Mouse (Mus musculus) neural tube, embryonic 15.5 days (tissue): ENCODE measurements at regions not wholly inside any gene's neighbourhood (a gene's known extent, or its start where the extent isn't known, plus 50 kb on each side); places are given as distances from the start of the nearest gene placed in this dataset.
A peak's percentile ranks its signal among the peaks of the same experiment; 100 is the strongest.

Source experiments
- ATAC-seq: fragments of 200-750 bp; cut with Nextera tagmentation; 2 replicates; pipeline ENCODE4 v1.8.0; 2017; ENCODE audit warnings: mild to moderate bottlenecking, moderate TSS enrichment, moderate library complexity; ENCODE audit not compliant: low FRiP score
- H3K27ac ChIP-seq: fragments of 300-500 bp; sonication (generic); replicated peaks from 2 replicates; pipeline ENCODE4 v1.5.1; 2015; ENCODE audit warnings: mild to moderate bottlenecking, inconsistent platforms
- H3K27me3 ChIP-seq: fragments of 300-500 bp; sonication (generic); replicated peaks from 2 replicates; pipeline ENCODE4 v1.6.1; 2015; ENCODE audit warnings: inconsistent platforms
- H3K36me3 ChIP-seq: fragments of 300-500 bp; sonication (generic); 2 replicates; pipeline ENCODE4 v1.6.1; 2015; ENCODE audit warnings: inconsistent platforms
- H3K4me1 ChIP-seq: fragments of 300-500 bp; sonication (generic); 2 replicates; pipeline ENCODE4 v1.6.1; 2015; ENCODE audit warnings: inconsistent platforms
- H3K4me2 ChIP-seq: fragments of 300-500 bp; sonication (generic); 2 replicates; pipeline ENCODE4 v1.6.1; 2015; ENCODE audit warnings: inconsistent platforms, mild to moderate bottlenecking, moderate library complexity
- H3K4me3 ChIP-seq: fragments of 300-500 bp; sonication (generic); replicated peaks from 2 replicates; pipeline ENCODE4 v1.5.1; 2015; ENCODE audit warnings: mild to moderate bottlenecking, inconsistent platforms
- H3K9ac ChIP-seq: fragments of 300-500 bp; sonication (generic); replicated peaks from 2 replicates; pipeline ENCODE4 v1.6.1; 2015; ENCODE audit warnings: mild to moderate bottlenecking, inconsistent platforms
- H3K9me3 ChIP-seq: fragments of 300-500 bp; sonication (generic); replicated peaks from 2 replicates; pipeline ENCODE4 v1.6.1; 2016; ENCODE audit warnings: inconsistent platforms
- WGBS: fragments of 180-500 bp; shearing (Covaris S2); methylation state at CpG from one replicate; pipeline ENCODE4 v1.1.7; 2015; ENCODE audit warnings: mixed read lengths; 5-methylcytosine and 5-hydroxymethylcytosine counted together

GRCm38 (mm10) chr4:91094382-91094781, 306.2 kb downstream of the Elavl2 start:
- 87% methylated on average over 7 of the region's 7 CpGs for WGBS
- Histone ChIP-seq H3K4me2 (no peak overlapping the region), H3K27ac (no peak overlapping the region), H3K9ac (no peak overlapping the region), H3K4me3 (no peak overlapping the region), H3K27me3 (no peaks in the 10 kb centered on the region), H3K9me3 (no peaks in the 10 kb centered on the region), H3K4me1 (no peaks in the 10 kb centered on the region), H3K36me3 (no peaks in the 10 kb centered on the region)
- no peak for ATAC-seq

- no peak overlapping the region for H3K9ac ChIP-seq
- no peak for ATAC-seq
- no peak overlapping the region for H3K27ac ChIP-seq
- H3K9me3 ChIP-seq: no peaks in the 10 kb centered on the region
- H3K27me3 ChIP-seq: no peaks in the 10 kb centered on the region
- no peak overlapping the region for H3K4me2 ChIP-seq
- H3K36me3 ChIP-seq: no peaks in the 10 kb centered on the region
- no peak overlapping the region for H3K4me3 ChIP-seq
- H3K4me1 ChIP-seq: no peaks in the 10 kb centered on the region
- 86% methylated on average over 4 of the region's 4 CpGs for WGBS
Measured at GRCm38 (mm10) chr4:91093885-91094284, 306.7 kb downstream of the Elavl2 start.

- H3K4me2 ChIP-seq: no peak overlapping the region
- no peak overlapping the region for H3K4me3 ChIP-seq
- no peaks in the 10 kb centered on the region for H3K27me3 ChIP-seq
- no peaks in the 10 kb centered on the region for H3K9me3 ChIP-seq
- H3K4me1 ChIP-seq: no peaks in the 10 kb centered on the region
- no peak overlapping the region for H3K27ac ChIP-seq
- H3K36me3 ChIP-seq: no peaks in the 10 kb centered on the region
- peak; percentile 58; the same call in 1 of the 2 replicates for ATAC-seq
- H3K9ac ChIP-seq: no peak overlapping the region
- WGBS: 42% methylated on average over 8 of the region's 8 CpGs
Measured at GRCm38 (mm10) chr4:91092323-91092722, 308.3 kb downstream of the Elavl2 start.

GRCm38 (mm10) chr4:91091910-91092309, 308.7 kb downstream of the Elavl2 start:
- no peak overlapping the region for H3K9ac ChIP-seq
- no peak overlapping the region for H3K4me3 ChIP-seq
- ATAC-seq: no peak
- no peak overlapping the region for H3K4me2 ChIP-seq
- no peak overlapping the region for H3K27ac ChIP-seq
- H3K9me3 ChIP-seq: no peaks in the 10 kb centered on the region
- H3K27me3 ChIP-seq: no peaks in the 10 kb centered on the region
- no peaks in the 10 kb centered on the region for H3K4me1 ChIP-seq
- WGBS: 83% methylated on average over 3 of the region's 3 CpGs
- H3K36me3 ChIP-seq: no peaks in the 10 kb centered on the region

GRCm38 (mm10) chr4:91083950-91084349, 316.6 kb downstream of the Elavl2 start:
- no peaks in the 10 kb centered on the region for H3K4me1 ChIP-seq
- 56% methylated on average over 3 of the region's 3 CpGs for WGBS
- H3K9me3 ChIP-seq: no peaks in the 10 kb centered on the region
- H3K36me3 ChIP-seq: no peaks in the 10 kb centered on the region
- H3K27me3 ChIP-seq: no peaks in the 10 kb centered on the region
- H3K4me2 ChIP-seq: no peak overlapping the region
- H3K27ac ChIP-seq: no peak overlapping the region
- no peak overlapping the region for H3K4me3 ChIP-seq
- no peak overlapping the region for H3K9ac ChIP-seq
- ATAC-seq: no peak

- Histone ChIP-seq H3K4me1 (no peaks in the 10 kb centered on the region), H3K4me3 (no peak overlapping the region), H3K27me3 (no peaks in the 10 kb centered on the region), H3K9me3 (no peaks in the 10 kb centered on the region), H3K4me2 (no peak overlapping the region), H3K9ac (no peak overlapping the region), H3K27ac (no peak overlapping the region), H3K36me3 (no peaks in the 10 kb centered on the region)
- no peak for ATAC-seq
- 91% methylated on average over 4 of the region's 4 CpGs for WGBS
Measured at GRCm38 (mm10) chr4:91081447-91081846, 319.1 kb downstream of the Elavl2 start.

GRCm38 (mm10) chr4:91080620-91081441, 319.8 kb downstream of the Elavl2 start:
- no peak overlapping the region for H3K4me3 ChIP-seq
- H3K9me3 ChIP-seq: no peaks in the 10 kb centered on the region
- no peak overlapping the region for H3K4me2 ChIP-seq
- 29% methylated on average over 10 of the region's 10 CpGs for WGBS
- H3K36me3 ChIP-seq: no peaks in the 10 kb centered on the region
- no peaks in the 10 kb centered on the region for H3K4me1 ChIP-seq
- H3K27ac ChIP-seq: no peak overlapping the region
- H3K27me3 ChIP-seq: no peaks in the 10 kb centered on the region
- ATAC-seq: peak; percentile 47; the same call in 1 of the 2 replicates
- no peak overlapping the region for H3K9ac ChIP-seq

- Histone ChIP-seq H3K4me1 (no peaks in the 10 kb centered on the region), H3K9ac (no peak overlapping the region), H3K4me2 (no peak overlapping the region), H3K27ac (no peak overlapping the region), H3K4me3 (no peak overlapping the region), H3K36me3 (no peaks in the 10 kb centered on the region), H3K27me3 (no peaks in the 10 kb centered on the region), H3K9me3 (no peaks in the 10 kb centered on the region)
- ATAC-seq: no peak
- WGBS: 91% methylated on average over 2 of the region's 2 CpGs
Measured at GRCm38 (mm10) chr4:91071263-91071662, 329.3 kb downstream of the Elavl2 start.

GRCm38 (mm10) chr4:91060933-91061332, 339.7 kb downstream of the Elavl2 start:
- ATAC-seq: no peak
- Histone ChIP-seq H3K36me3 (no peaks in the 10 kb centered on the region), H3K4me1 (no peaks in the 10 kb centered on the region), H3K27me3 (no peaks in the 10 kb centered on the region), H3K9me3 (no peaks in the 10 kb centered on the region), H3K4me3 (no peak overlapping the region), H3K4me2 (no peak overlapping the region), H3K27ac (no peak overlapping the region), H3K9ac (no peak overlapping the region)
- WGBS: 80% methylated on average over 2 of the region's 2 CpGs

GRCm38 (mm10) chr4:91051913-91052312, 348.7 kb downstream of the Elavl2 start:
- 84% methylated on average over 2 of the region's 2 CpGs for WGBS
- H3K9me3 ChIP-seq: no peaks in the 10 kb centered on the region
- H3K27me3 ChIP-seq: no peaks in the 10 kb centered on the region
- no peak overlapping the region for H3K4me3 ChIP-seq
- H3K4me2 ChIP-seq: no peak overlapping the region
- no peak for ATAC-seq
- no peaks in the 10 kb centered on the region for H3K4me1 ChIP-seq
- H3K27ac ChIP-seq: no peak overlapping the region
- H3K9ac ChIP-seq: no peak overlapping the region
- no peaks in the 10 kb centered on the region for H3K36me3 ChIP-seq

GRCm38 (mm10) chr4:91029462-91029861, 371.1 kb downstream of the Elavl2 start:
- no peak for ATAC-seq
- H3K27ac ChIP-seq: no peak overlapping the region
- H3K4me1 ChIP-seq: no peaks in the 10 kb centered on the region
- no peaks in the 10 kb centered on the region for H3K36me3 ChIP-seq
- H3K9me3 ChIP-seq: no peaks in the 10 kb centered on the region
- H3K4me2 ChIP-seq: no peak overlapping the region
- no peak overlapping the region for H3K9ac ChIP-seq
- no peaks in the 10 kb centered on the region for H3K27me3 ChIP-seq
- no peak overlapping the region for H3K4me3 ChIP-seq
- WGBS: 93% methylated on average over 2 of the region's 2 CpGs

GRCm38 (mm10) chr4:91028013-91028626, 372.5 kb downstream of the Elavl2 start:
- WGBS: 76% methylated on average over 6 of the region's 6 CpGs

More at GRCm38 (mm10) chr4:91028013-91028626, 372.5 kb downstream of the Elavl2 start:
- H3K4me2 ChIP-seq: no peak overlapping the region
- H3K9me3 ChIP-seq: no peaks in the 10 kb centered on the region
- H3K27me3 ChIP-seq: no peaks in the 10 kb centered on the region
- no peak overlapping the region for H3K4me3 ChIP-seq
- no peaks in the 10 kb centered on the region for H3K4me1 ChIP-seq
- peak; percentile 55; the same call in 1 of the 2 replicates for ATAC-seq
- no peak overlapping the region for H3K9ac ChIP-seq
- H3K27ac ChIP-seq: no peak overlapping the region
- H3K36me3 ChIP-seq: no peaks in the 10 kb centered on the region
